Mouse (Mus musculus) kidney, embryonic 15.5 days (tissue): ENCODE data around the gene Ate1. TPM values are rescaled to one million over a fixed set of nuclear protein-coding genes. Genes with fewer than 3 reads are reported as not detected.
"Not testable (repeated sequence)": the region's sequence is repeated elsewhere in the genome, so short reads cannot be mapped to it uniquely, and the experiment has no call there.

Source experiments
- ATAC-seq: fragments of 200-750 bp; cut with Nextera tagmentation; replicated peaks from 2 replicates; pipeline ENCODE4 v1.8.0; 2017; ENCODE audit warnings: moderate TSS enrichment; ENCODE audit not compliant: low FRiP score
- H3K27ac ChIP-seq: fragments of 300-500 bp; sonication (generic); 2 replicates; pipeline ENCODE4 v1.5.1; 2015; ENCODE audit warnings: mild to moderate bottlenecking, inconsistent platforms
- H3K27me3 ChIP-seq: fragments of 300-500 bp; sonication (generic); 2 replicates; pipeline ENCODE4 v1.6.1; 2015; ENCODE audit warnings: inconsistent platforms
- H3K36me3 ChIP-seq: fragments of 300-500 bp; sonication (generic); 2 replicates; pipeline ENCODE4 v1.6.1; 2015; ENCODE audit warnings: inconsistent platforms
- H3K4me1 ChIP-seq: fragments of 300-500 bp; sonication (generic); 2 replicates; pipeline ENCODE4 v1.6.1; 2015; ENCODE audit warnings: inconsistent platforms
- H3K4me2 ChIP-seq: fragments of 300-500 bp; sonication (generic); 2 replicates; pipeline ENCODE4 v1.6.1; 2015; ENCODE audit warnings: moderate library complexity, mild to moderate bottlenecking, inconsistent platforms
- H3K4me3 ChIP-seq: fragments of 300-500 bp; sonication (generic); replicated peaks from 2 replicates; pipeline ENCODE4 v1.5.1; 2015; ENCODE audit warnings: mild to moderate bottlenecking, inconsistent platforms
- H3K9ac ChIP-seq: fragments of 300-500 bp; sonication (generic); 2 replicates; pipeline ENCODE4 v1.6.1; 2015; ENCODE audit warnings: mild to moderate bottlenecking, inconsistent platforms
- H3K9me3 ChIP-seq: fragments of 300-500 bp; sonication (generic); replicated peaks from 2 replicates; pipeline ENCODE4 v1.6.1; 2016; ENCODE audit warnings: inconsistent platforms
- WGBS: fragments of 180-500 bp; shearing (Covaris S2); methylation state at CpG from one replicate; pipeline ENCODE4 v1.1.7; 2015; ENCODE audit warnings: mixed read lengths; 5-methylcytosine and 5-hydroxymethylcytosine counted together
- polyA plus RNA-seq: library from polyadenylated mRNA; unstranded; fragments of >200 nt; fragmentation: Nextera tagmentation; extraction: Ambion mirVana; gene quantifications from 2 replicates; pipeline ENCODE4 v1.2.1, GENCODE M21; 2015

The Ate1 gene
- polyA plus RNA-seq, 1 experiment from 2014 or later = 72.3 TPM

DNA sequence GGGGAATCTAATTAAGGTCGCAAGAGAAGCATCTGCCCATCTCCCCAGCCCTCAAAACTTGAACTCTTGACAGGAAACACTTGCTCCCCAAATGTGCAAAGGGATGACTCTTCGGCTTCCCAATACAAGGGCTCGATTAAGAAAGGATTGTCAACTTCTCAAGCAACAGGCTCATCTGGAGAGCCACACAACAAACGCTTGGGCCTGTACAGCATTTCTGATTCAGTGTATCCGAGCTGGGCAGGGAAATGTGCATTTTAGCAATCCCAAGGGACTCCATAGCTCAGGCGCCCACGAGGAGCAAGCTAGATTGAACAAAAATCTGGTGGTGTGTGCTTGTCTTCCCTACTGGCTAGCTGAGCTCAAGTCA is 26.2 kb upstream of the Ate1 start:
- Histone ChIP-seq H3K27me3 (no peaks in the 10 kb centered on the region), H3K4me1 (peaks cover 22% of the 10 kb centered on the region), H3K36me3 (peaks cover 38% of the 10 kb centered on the region), H3K9me3 (no peaks in the 10 kb centered on the region), H3K4me2 (peak overlapping the region; percentile 77), H3K27ac (peak overlapping the region; percentile 100), H3K4me3 (peak overlapping the region; percentile 75), H3K9ac (peak overlapping the region; percentile 91)
- WGBS = 6% methylated on average over 7 of the region's 7 CpGs
- ATAC-seq = no peak

GRCm38 (mm10) chr7:130545893-130546292 is 25.7 kb upstream of the Ate1 start:
- Histone ChIP-seq H3K36me3 (peaks cover 42% of the 10 kb centered on the region), H3K27ac (peak overlapping the region; percentile 100), H3K9me3 (no peaks in the 10 kb centered on the region), H3K4me1 (peaks cover 22% of the 10 kb centered on the region), H3K4me2 (peak overlapping the region; percentile 77), H3K27me3 (no peaks in the 10 kb centered on the region), H3K4me3 (peak overlapping the region; percentile 75), H3K9ac (peak overlapping the region; percentile 91)
- no peak for ATAC-seq
- 46% methylated on average over 3 of the region's 3 CpGs for WGBS

GRCm38 (mm10) chr7:130545401-130545800 is 25.2 kb upstream of the Ate1 start:
- peaks cover 22% of the 10 kb centered on the region for H3K4me1 ChIP-seq
- no peak for ATAC-seq
- H3K4me3 ChIP-seq = peak overlapping the region; percentile 75

DNA sequence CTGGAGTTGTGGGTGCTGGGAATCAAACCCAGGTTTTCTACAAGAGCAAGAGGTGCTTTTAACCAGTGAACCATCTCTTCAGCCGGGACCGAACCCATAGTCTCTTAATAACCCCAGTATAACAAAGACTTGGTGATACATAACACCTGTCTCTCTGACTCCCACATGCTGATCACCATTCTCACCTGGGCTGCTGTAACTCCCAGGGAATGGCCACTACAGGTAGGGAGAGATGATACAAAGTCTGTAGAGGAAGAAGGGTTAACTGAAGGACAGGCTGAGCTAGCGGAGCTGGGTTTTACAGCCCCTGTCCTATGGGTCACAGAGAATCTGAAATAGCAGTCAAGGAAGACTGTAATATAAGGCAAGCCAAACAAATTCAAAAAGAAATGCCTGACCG is 23.0 kb upstream of the Ate1 start:
- Histone ChIP-seq H3K9ac (no peak overlapping the region), H3K4me1 (peaks cover 22% of the 10 kb centered on the region), H3K4me2 (no peak overlapping the region), H3K36me3 (peaks cover 68% of the 10 kb centered on the region), H3K9me3 (no peaks in the 10 kb centered on the region), H3K27me3 (no peaks in the 10 kb centered on the region), H3K4me3 (no peak overlapping the region), H3K27ac (no peak overlapping the region)
- no peak for ATAC-seq
- WGBS = 85% methylated on average over 4 of the region's 4 CpGs

More at GRCm38 (mm10) chr7:130545401-130545800, 25.2 kb upstream of the Ate1 start:
- Histone ChIP-seq H3K27ac (no peak overlapping the region), H3K27me3 (no peaks in the 10 kb centered on the region), H3K4me2 (peak overlapping the region; percentile 77), H3K36me3 (peaks cover 46% of the 10 kb centered on the region), H3K9me3 (no peaks in the 10 kb centered on the region), H3K9ac (no peak overlapping the region)
- WGBS = 94% methylated on average over 5 of the region's 5 CpGs

GRCm38 (mm10) chr7:130540176-130540575 is 20.0 kb upstream of the Ate1 start:
- no peaks in the 10 kb centered on the region for H3K9me3 ChIP-seq
- peaks cover 9% of the 10 kb centered on the region; the same call in 1 of the 2 replicates for H3K4me1 ChIP-seq
- H3K9ac ChIP-seq = no peak overlapping the region
- H3K36me3 ChIP-seq = peaks cover 97% of the 10 kb centered on the region
- H3K4me2 ChIP-seq = no peak overlapping the region
- ATAC-seq = no peak
- no peak overlapping the region for H3K4me3 ChIP-seq
- H3K27me3 ChIP-seq = no peaks in the 10 kb centered on the region
- 93% methylated on average over 7 of the region's 7 CpGs for WGBS
- no peak overlapping the region for H3K27ac ChIP-seq

DNA sequence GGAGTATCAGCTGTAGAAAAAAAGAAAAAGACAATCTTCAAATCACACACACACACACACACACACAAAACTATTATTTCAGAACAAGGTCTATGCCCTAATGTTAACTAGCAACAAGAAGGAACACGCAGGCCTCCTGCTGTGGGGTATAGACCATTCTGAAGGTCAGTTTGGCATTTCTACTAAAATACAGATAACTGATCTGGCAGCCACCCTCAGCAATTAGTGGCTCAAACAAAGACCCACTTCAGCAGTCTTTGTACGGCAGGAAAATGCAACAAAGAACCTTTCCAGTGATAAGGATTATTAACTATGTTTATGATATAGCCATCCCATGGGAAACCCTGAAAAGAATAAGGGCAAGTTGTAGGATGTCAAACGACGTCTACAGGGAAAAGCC is 16.9 kb upstream of the Ate1 start:
- Histone ChIP-seq H3K4me3 (no peak overlapping the region), H3K9ac (no peak overlapping the region), H3K4me2 (no peak overlapping the region), H3K27ac (no peak overlapping the region), H3K9me3 (no peaks in the 10 kb centered on the region), H3K36me3 (peaks cover 92% of the 10 kb centered on the region), H3K4me1 (no peaks in the 10 kb centered on the region), H3K27me3 (no peaks in the 10 kb centered on the region)
- no peak for ATAC-seq
- WGBS = 89% methylated on average over 4 of the region's 4 CpGs

DNA sequence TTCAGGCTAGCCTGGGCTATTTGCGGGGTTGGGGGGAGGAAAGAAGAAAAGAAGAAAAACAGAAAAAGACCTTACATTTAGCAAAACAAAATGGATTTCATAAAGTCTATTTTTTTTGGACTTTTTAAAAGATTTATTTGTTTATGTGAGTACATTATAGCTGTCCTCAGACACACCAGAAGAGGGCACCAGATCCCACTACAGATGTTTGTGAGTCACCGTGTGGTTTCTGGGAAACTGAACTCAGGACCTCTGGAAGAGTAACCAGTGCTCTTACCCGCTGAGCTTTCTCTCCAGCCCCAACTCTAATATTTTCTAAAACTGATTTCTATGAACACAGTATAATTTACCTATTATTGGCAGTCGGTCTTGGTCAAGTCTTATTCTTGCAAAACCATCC is 15.0 kb upstream of the Ate1 start:
- Histone ChIP-seq H3K36me3 (peaks cover 89% of the 10 kb centered on the region), H3K4me2 (no peak overlapping the region)

DNA sequence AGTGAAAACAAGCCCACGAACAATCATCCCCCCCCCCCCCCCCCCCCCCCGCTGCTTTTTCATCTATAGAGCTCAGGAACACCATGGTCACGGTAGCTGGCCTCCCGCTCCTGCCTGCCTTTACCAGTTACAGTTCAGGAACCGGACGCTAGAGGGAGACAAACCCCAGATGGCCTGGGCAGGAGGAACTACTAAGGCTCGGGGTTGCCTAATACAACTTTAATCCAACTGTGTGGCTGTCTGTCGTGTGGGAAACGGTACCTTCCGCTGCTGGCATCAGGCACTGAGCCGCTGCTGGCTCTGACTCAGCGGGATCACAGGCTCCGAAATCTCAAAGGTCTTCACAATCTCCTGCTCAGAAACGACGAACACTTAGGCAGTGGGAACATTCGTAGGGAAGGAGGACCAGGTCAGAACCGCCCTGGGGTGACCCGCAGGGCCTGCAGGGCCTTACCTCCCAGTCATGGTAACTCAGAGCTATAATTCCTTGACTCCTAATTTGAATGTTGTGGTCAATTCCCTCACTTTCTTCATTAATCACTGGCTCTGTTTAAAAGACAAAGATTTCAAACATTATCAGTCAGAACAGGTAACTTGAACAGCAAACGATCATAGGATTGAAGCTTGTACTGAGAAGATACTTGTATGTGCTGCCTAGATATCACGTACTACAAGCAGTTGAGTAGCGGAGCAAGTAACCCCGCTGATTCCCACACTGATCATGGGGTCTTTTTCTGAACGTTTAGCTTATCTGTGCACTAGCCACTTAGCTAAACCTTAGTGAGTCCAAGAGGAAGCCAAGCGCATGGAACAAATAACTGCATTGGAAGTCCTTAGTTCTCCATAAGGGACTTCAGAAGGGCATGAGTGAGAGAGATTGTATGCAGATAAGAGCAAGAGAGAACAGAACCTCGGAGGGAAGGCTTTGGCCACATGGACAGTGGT is 13.4 kb upstream of the Ate1 start:
- Histone ChIP-seq H3K9me3 (no peaks in the 10 kb centered on the region), H3K4me1 (no peaks in the 10 kb centered on the region), H3K4me3 (no peak overlapping the region), H3K27me3 (no peaks in the 10 kb centered on the region), H3K9ac (no peak overlapping the region), H3K4me2 (no peak overlapping the region), H3K27ac (no peak overlapping the region), H3K36me3 (peaks cover 81% of the 10 kb centered on the region)
- WGBS = 53% methylated on average over 24 of the region's 25 CpGs
- ATAC-seq = 0 out of 2 replicates have a peak, but pooled peaks have one; percentile 58

More for the DNA sequence above, 15.0 kb upstream of the Ate1 start:
- no peak overlapping the region for H3K27ac ChIP-seq
- no peaks in the 10 kb centered on the region for H3K27me3 ChIP-seq
- 96% methylated on average over 4 of the region's 4 CpGs for WGBS
- H3K4me3 ChIP-seq = no peak overlapping the region
- H3K9ac ChIP-seq = no peak overlapping the region
- H3K4me1 ChIP-seq = no peaks in the 10 kb centered on the region
- ATAC-seq = no peak
- no peaks in the 10 kb centered on the region for H3K9me3 ChIP-seq

DNA sequence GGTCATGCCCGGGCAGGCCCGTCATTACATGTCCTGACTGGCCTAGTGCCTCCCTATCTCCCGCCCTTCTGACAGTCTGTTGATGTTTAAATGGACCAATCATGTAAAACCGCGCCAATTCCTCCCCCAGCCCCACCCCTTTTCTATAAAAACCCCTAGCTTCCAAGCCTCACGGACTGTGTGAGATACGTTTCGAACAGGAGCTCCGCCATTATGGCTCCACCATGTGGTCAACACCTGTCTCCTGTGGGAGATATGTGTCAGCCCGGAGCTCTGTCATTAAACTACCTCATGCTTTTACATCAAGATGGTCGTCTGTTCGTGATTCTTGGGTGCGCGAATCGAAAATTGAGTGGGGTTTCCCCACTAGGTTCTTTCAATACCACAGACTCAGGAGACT is 11.0 kb upstream of the Ate1 start:
- H3K9me3 ChIP-seq, H3K4me1 ChIP-seq, ATAC-seq, H3K4me2 ChIP-seq, H3K4me3 ChIP-seq, H3K27me3 ChIP-seq, H3K27ac ChIP-seq, H3K9ac ChIP-seq: not testable (repeated sequence)
- 92% methylated on average over 15 of the region's 15 CpGs for WGBS
- H3K36me3 ChIP-seq = peaks cover 61% of the 10 kb centered on the region

DNA sequence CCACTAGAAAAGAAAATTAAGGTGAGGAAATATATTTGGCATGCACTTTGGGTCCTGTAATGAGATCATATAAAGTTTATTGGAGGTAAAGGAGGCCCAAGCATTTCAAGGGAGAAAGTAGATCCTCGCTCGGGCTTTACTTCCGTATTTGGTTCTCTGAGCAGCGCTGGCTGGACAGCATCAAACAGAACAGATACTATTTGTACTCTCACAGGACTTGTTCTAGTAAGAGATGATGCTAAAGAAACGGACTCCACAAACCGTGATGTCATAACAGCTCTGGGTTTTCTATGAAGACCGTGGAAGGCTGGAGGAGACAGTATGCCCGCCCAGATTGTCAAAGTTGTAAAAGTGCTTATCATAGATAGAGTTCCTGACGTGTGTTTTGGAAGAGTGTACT is 7.1 kb upstream of the Ate1 start:
- no peak overlapping the region for H3K27ac ChIP-seq
- no peak overlapping the region for H3K9ac ChIP-seq
- H3K4me2 ChIP-seq = no peak overlapping the region
- 80% methylated on average over 9 of the region's 9 CpGs for WGBS
- H3K4me3 ChIP-seq = no peak overlapping the region
- ATAC-seq = no peak
- no peaks in the 10 kb centered on the region for H3K9me3 ChIP-seq
- no peaks in the 10 kb centered on the region for H3K27me3 ChIP-seq
- peaks cover 29% of the 10 kb centered on the region for H3K36me3 ChIP-seq
- H3K4me1 ChIP-seq = no peaks in the 10 kb centered on the region

DNA sequence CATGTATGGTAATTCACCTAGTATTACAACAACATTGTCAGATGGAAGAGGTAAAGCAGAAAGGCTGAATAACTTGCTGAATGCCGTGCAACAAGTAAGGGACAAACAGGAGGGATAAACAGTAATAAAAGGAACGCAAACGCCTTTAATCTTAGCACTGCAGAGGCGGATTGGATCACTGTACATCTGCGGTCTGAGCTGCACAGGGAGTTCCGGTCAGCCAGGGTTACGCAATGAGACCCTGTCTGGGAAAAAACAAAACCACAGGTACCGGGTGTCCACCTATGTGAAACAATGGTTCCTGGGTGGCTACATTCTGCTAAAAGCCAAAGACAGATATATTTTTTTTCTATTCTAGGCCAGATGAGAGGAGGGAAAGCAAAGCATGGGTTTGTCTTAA is 3.3 kb upstream of the Ate1 start:
- Histone ChIP-seq H3K4me1 (peaks cover 14% of the 10 kb centered on the region), H3K9me3 (no peaks in the 10 kb centered on the region), H3K27me3 (no peaks in the 10 kb centered on the region), H3K9ac (no peak overlapping the region), H3K36me3 (0 out of 2 replicates have a peak, but pooled peaks cover 3% of the 10 kb centered on the region), H3K4me2 (no peak overlapping the region), H3K27ac (no peak overlapping the region), H3K4me3 (no peak overlapping the region)
- no peak for ATAC-seq
- 89% methylated on average over 8 of the region's 8 CpGs for WGBS

- peak overlapping the region; percentile 99 for H3K27ac ChIP-seq
- peaks cover 21% of the 10 kb centered on the region for H3K4me1 ChIP-seq
- 83% methylated on average over 14 of the region's 14 CpGs for WGBS
- H3K9me3 ChIP-seq = no peaks in the 10 kb centered on the region
- peak overlapping the region; percentile 85; the same call in 1 of the 2 replicates for H3K4me2 ChIP-seq
- no peak overlapping the region for H3K9ac ChIP-seq
- no peaks in the 10 kb centered on the region for H3K36me3 ChIP-seq
- H3K4me3 ChIP-seq = no peak overlapping the region
- no peaks in the 10 kb centered on the region for H3K27me3 ChIP-seq
- no peak for ATAC-seq
These were observed 748 bp upstream of the Ate1 start for GRCm38 (mm10) chr7:130520812-130521422.
